Mouse (Mus musculus) limb, embryonic 14.5 days (tissue): ENCODE data around the gene Cmklr1. TPM values are rescaled to one million over a fixed set of nuclear protein-coding genes. Genes with fewer than 3 reads are reported as not detected.

Source experiments
- ATAC-seq: fragments of 200-750 bp; cut with Nextera tagmentation; 2 replicates; pipeline ENCODE4 v1.8.0; 2017; ENCODE audit warnings: low read depth, moderate number of reproducible peaks, moderate TSS enrichment; ENCODE audit not compliant: low FRiP score
- DNase-seq: peaks from one replicate; pipeline ENCODE4 v3.0.0-alpha.2; 2015; ENCODE audit warnings: low spot score
- H3K27ac ChIP-seq: fragments of 300-500 bp; sonication (generic); replicated peaks from 2 replicates; pipeline ENCODE4 v1.5.1; 2014; ENCODE audit warnings: low read depth, mild to moderate bottlenecking, low read length, moderate library complexity, mixed read lengths
- H3K27me3 ChIP-seq: fragments of 300-500 bp; sonication (generic); 2 replicates; pipeline ENCODE4 v1.6.1; 2014; ENCODE audit warnings: low read length, mixed read lengths; ENCODE audit not compliant: control insufficient read depth, insufficient read depth
- H3K36me3 ChIP-seq: fragments of 300-500 bp; sonication (generic); 2 replicates; pipeline ENCODE4 v1.6.1; 2014; ENCODE audit warnings: mild to moderate bottlenecking, low read length, moderate library complexity, mixed read lengths; ENCODE audit not compliant: control insufficient read depth, insufficient read depth
- H3K4me1 ChIP-seq: fragments of 300-500 bp; sonication (generic); 2 replicates; pipeline ENCODE4 v1.6.1; 2014; ENCODE audit warnings: antibody characterized with exemption, low read length, mixed read lengths; ENCODE audit not compliant: control insufficient read depth, insufficient read depth
- H3K4me2 ChIP-seq: fragments of 300-500 bp; sonication (generic); replicated peaks from 2 replicates; pipeline ENCODE4 v1.6.1; 2014; ENCODE audit warnings: low read depth, mild to moderate bottlenecking, low read length, moderate library complexity; ENCODE audit not compliant: severe bottlenecking
- H3K4me3 ChIP-seq: fragments of 300-500 bp; sonication (generic); replicated peaks from 2 replicates; pipeline ENCODE4 v1.5.1; 2014; ENCODE audit warnings: low read length
- H3K9ac ChIP-seq: fragments of 300-500 bp; sonication (generic); 2 replicates; pipeline ENCODE4 v1.6.1; 2014; ENCODE audit warnings: mild to moderate bottlenecking, low read depth, low read length, moderate library complexity; ENCODE audit not compliant: severe bottlenecking
- H3K9me3 ChIP-seq: fragments of 300-500 bp; sonication (generic); 2 replicates; pipeline ENCODE4 v1.6.1; 2016; ENCODE audit warnings: low read length; ENCODE audit not compliant: control insufficient read depth
- POLR2A ChIP-seq: fragments of 200-500 bp; IDR thresholded peaks from 2 replicates; pipeline ENCODE4 v1.8.0; 2012; ENCODE audit warnings: inconsistent platforms, mild to moderate bottlenecking, moderate library complexity, borderline replicate concordance; ENCODE audit not compliant: insufficient read depth, insufficient read length; ENCODE audit errors: extremely low read depth
- whole genome bisulfite sequencing: fragments of 180-500 bp; shearing (Covaris S2); extraction: QIAGEN DNeasy Blood & Tissue Kit; methylation state at CpG from one replicate; pipeline ENCODE4 v1.1.7; 2014; 5-methylcytosine and 5-hydroxymethylcytosine counted together
- polyA plus RNA-seq, 2 experiments: library from polyadenylated mRNA; depleted of rRNA in 1 of 2; stranded (reverse) in 1 of 2; unstranded in 1 of 2; fragments of >200 nt; fragmentation: Nextera tagmentation in 1 of 2; extraction: Ambion mirVana in 1 of 2; gene quantifications; 2 replicates each; pipeline versions ENCODE4 v1.2.1 to v1.2.3; 2012 to 2014

The Cmklr1 gene
- polyA plus RNA-seq, 2 experiments = 7.8 to 10.7 TPM

DNA sequence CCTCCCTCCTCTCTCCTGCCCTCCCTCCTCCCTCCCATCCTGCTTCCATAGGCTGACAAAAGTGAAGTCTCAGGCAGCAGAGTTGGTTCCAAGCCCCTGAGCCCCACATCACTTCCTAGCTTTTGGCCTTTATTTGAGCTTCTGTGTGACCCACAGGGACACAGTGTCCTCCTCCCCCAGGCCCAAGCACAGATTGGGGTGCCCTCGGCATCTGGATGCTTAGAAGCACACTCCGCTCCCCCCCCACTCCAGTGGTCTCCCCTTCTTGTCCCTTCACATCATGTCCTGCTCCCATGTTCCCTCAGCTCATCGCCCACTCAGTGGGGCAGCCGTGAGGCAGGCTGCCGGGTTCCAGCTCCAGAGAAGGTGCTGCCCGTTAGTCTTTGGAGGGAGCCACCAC is 39.1 kb downstream of the Cmklr1 start:
- Histone ChIP-seq H3K27ac (no peak overlapping the region), H3K4me3 (no peak overlapping the region), H3K36me3 (0 out of 2 replicates have a peak, but pooled peaks cover 3% of the 10 kb centered on the region), H3K27me3 (no peaks in the 10 kb centered on the region), H3K9ac (no peak overlapping the region), H3K4me1 (peaks cover 21% of the 10 kb centered on the region), H3K9me3 (no peaks in the 10 kb centered on the region), H3K4me2 (no peak overlapping the region)
- WGBS = 91% methylated on average over 6 of the region's 6 CpGs
- ATAC-seq (no peak), DNase-seq (no peak)
- no peak for TF ChIP-seq POLR2A

DNA sequence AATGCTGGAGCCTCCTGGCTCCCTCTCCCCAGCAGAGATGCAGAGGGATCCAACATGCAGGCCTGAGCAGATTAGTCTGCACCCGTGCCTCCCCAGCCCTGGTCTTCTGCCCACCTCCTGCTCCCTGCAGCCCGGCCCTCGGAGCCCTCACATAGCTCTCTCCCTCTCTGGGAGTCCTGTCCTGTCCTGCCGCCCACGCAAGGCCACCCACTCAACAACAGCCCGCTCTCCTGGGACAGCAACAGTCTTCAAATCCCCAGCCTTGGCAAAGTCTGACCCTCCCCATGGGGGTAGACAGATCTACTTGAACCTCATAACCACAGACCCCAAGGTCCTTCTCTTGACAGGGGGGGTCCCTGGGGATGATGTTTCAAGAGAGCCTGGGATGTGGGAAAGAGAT is 39.7 kb downstream of the Cmklr1 start:
- ATAC-seq = no peak
- no peak overlapping the region for H3K27ac ChIP-seq

DNA sequence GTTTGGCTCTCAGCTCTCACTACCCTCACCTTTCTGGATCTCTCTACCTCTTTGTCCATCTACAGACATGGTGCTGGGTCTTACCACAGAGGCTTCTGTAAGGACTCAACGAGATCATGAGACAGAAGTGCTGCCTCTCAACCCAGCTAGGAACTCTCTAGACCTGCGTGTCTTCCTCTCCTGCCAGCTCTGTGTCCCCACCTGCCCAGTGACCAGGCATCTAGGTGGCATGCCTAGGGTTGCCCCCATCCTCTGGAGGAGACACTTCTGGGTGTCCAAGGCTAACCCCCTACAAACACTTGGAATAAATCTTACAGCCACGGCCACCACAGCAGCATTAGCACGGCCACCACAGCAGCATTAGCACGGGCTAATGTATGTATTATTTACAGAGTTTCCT is 40.3 kb downstream of the Cmklr1 start:
- no peaks in the 10 kb centered on the region for H3K36me3 ChIP-seq
- no peak for TF ChIP-seq POLR2A
- DNase-seq = no peak
- ATAC-seq = no peak
- H3K9ac ChIP-seq = no peak overlapping the region
- H3K27ac ChIP-seq = no peak overlapping the region
- H3K9me3 ChIP-seq = no peaks in the 10 kb centered on the region
- H3K4me3 ChIP-seq = no peak overlapping the region
- H3K4me1 ChIP-seq = peaks cover 21% of the 10 kb centered on the region
- H3K4me2 ChIP-seq = no peak overlapping the region
- H3K27me3 ChIP-seq = no peaks in the 10 kb centered on the region
- WGBS = 68% methylated on average over 5 of the region's 5 CpGs

More for the DNA sequence above, 39.7 kb downstream of the Cmklr1 start:
- H3K27me3 ChIP-seq = no peaks in the 10 kb centered on the region
- H3K9ac ChIP-seq = no peak overlapping the region
- no peak overlapping the region for H3K4me2 ChIP-seq
- 58% methylated on average over 6 of the region's 6 CpGs for WGBS
- no peak for TF ChIP-seq POLR2A
- DNase-seq = no peak
- H3K9me3 ChIP-seq = no peaks in the 10 kb centered on the region
- no peak overlapping the region for H3K4me3 ChIP-seq
- peaks cover 21% of the 10 kb centered on the region for H3K4me1 ChIP-seq
- H3K36me3 ChIP-seq = 0 out of 2 replicates have a peak, but pooled peaks cover under 1% of the 10 kb centered on the region

DNA sequence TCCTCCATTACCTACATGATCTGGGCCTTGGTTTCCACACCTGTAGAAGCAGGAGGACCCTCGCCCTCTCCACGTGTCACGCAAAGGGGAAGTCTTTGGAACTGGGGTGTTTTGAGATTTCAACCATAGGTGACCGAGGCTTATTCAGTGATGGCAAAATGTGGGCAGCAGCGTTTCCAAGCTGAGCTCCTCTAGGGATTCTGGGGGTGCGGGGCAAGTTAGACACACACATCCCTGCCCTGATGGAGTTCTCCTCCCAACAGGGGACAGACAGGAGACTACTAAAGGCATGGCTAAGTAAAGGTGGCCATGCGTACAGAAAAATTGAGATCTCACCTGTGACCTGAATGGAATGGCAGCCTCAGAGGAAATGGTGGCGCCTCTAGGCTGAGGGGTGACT is 41.7 kb downstream of the Cmklr1 start:
- 79% methylated on average over 8 of the region's 8 CpGs for WGBS
- Histone ChIP-seq H3K4me3 (no peak overlapping the region), H3K27me3 (no peaks in the 10 kb centered on the region), H3K4me2 (no peak overlapping the region), H3K4me1 (peaks cover 21% of the 10 kb centered on the region), H3K9ac (no peak overlapping the region), H3K27ac (0 out of 2 replicates have a peak overlapping the region, but pooled peaks have one; percentile 64), H3K36me3 (no peaks in the 10 kb centered on the region), H3K9me3 (no peaks in the 10 kb centered on the region)
- no peak for TF ChIP-seq POLR2A
- DNase-seq (no peak), ATAC-seq (no peak)

DNA sequence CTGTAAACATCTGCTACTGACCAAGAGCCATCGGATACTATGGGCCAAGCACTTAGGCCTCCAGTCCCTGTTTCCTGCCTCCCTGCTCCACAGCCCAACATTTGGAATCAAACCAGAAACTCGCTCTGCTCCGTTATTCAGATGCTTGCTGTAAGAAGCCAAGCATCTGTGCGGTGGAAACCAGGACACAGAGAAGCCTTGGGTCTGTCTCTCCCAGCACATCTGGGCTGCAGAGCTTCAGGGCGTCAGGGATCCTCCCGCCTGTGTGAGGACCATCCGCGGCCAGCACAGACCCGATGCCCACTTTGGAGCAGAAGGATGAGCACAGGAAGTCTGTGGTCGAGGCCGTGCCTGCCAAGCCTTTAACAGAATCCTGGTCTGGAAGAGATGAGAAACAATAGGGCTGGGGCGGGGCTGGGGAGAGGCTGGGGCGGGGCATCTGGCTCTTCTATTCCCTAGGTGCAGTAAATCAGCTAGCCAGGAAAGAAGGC is 42.2 kb downstream of the Cmklr1 start:
- H3K9me3 ChIP-seq = no peaks in the 10 kb centered on the region
- no peaks in the 10 kb centered on the region for H3K36me3 ChIP-seq
- WGBS = 14% methylated on average over 12 of the region's 13 CpGs
- no peak for TF ChIP-seq POLR2A
- H3K9ac ChIP-seq = no peak overlapping the region
- ATAC-seq (0 out of 2 replicates have a peak, but pooled peaks have one; percentile 21), DNase-seq (peak; percentile 49)
- no peaks in the 10 kb centered on the region for H3K27me3 ChIP-seq
- peak overlapping the region; percentile 64 for H3K27ac ChIP-seq
- no peak overlapping the region for H3K4me3 ChIP-seq
- H3K4me1 ChIP-seq = peaks cover 21% of the 10 kb centered on the region
- 0 out of 2 replicates have a peak overlapping the region, but pooled peaks have one; percentile 18 for H3K4me2 ChIP-seq
